Mouse (Mus musculus) naive thymus-derived CD4-positive, alpha-beta T cell, adult 5 months (primary cell): ENCODE results near the gene Gm11487. TPM values are rescaled to one million over a fixed set of nuclear protein-coding genes. Genes with fewer than 3 reads are reported as not detected.

Experiments
- polyA plus RNA-seq: library from polyadenylated mRNA; unstranded; fragments of 100-300 nt; shearing (Covaris generic); gene quantifications from one replicate; pipeline ENCODE4 v1.2.1, GENCODE M21; 2017

Gm11487 gene
- polyA plus RNA-seq = not detected

GRCm38 (mm10) chr4:73404972-73405371 lies at the start of gene Gm11487:
Gene Gm11487, minus strand, starts transcription at chr4:73405072.

Other genes with a start within 250 kb of the Gm11487 start
- not detected for gene Gm11238, start 202.8 kb upstream of the Gm11487 start, polyA plus RNA-seq
- gene Gm11237, start 217.9 kb upstream of the Gm11487 start, polyA plus RNA-seq = not detected
- gene Gm11236, start 233.0 kb upstream of the Gm11487 start, polyA plus RNA-seq = not detected